Mouse (Mus musculus) layer of hippocampus, adult 11-12 months (tissue): ENCODE results near the gene Zmynd15.
A peak's percentile ranks its signal among the peaks of the same experiment; 100 is the strongest.
"Not testable (repeated sequence)": the region's sequence is repeated elsewhere in the genome, so short reads cannot be mapped to it uniquely, and the experiment has no call there.

Source experiments
- DNase-seq: peaks from one replicate; pipeline ENCODE4 v3.0.0; 2022; ENCODE audit warnings: low spot score

The Zmynd15 gene

DNA sequence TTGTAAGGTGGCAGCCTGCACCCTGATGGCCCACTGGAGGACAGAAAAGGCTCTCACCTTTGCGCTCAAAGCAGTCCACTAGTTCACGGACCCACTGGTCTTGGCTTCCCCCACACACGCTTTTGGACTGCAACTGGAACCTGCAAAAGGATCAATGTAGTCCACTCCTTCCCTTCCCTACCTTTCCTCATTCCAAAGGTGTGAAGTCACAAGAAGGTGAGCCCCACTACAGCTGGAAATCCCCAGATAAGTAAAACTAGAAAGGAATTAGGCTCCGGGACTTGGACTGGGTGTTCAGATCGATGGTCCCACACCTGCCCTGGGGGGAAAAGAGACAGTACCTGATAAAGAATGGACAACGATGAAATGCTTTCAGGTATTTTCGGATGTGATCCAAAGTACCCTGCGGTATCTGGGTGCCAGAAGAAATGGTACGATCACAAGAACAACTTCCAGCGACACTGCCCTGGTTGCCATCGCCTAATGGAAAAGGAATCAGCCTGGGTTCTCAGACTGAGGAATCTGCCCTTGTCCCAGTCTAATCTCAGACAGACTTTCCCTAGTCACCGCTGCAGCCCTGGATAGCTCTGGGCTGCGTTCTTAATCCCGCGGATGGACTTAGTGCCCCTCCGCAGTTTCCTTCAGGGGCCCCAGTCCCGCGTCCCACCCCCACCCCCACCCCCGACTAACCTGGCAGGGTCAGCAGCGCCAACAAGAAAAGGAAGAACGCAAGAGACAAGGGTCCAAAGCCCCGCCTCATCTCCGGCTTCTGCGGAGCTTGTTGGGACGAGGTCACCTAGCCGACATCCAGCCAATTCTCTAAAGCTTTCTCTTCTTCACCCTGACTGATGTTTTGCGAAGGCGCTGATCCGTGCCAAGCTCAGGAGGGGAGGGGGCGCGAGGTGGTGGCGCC is at the start of gene Zmynd15:
Zmynd15 (plus strand) TSS at position 746 of the 913 bp plus-strand sequence.
- no peak for DNase-seq

DNA sequence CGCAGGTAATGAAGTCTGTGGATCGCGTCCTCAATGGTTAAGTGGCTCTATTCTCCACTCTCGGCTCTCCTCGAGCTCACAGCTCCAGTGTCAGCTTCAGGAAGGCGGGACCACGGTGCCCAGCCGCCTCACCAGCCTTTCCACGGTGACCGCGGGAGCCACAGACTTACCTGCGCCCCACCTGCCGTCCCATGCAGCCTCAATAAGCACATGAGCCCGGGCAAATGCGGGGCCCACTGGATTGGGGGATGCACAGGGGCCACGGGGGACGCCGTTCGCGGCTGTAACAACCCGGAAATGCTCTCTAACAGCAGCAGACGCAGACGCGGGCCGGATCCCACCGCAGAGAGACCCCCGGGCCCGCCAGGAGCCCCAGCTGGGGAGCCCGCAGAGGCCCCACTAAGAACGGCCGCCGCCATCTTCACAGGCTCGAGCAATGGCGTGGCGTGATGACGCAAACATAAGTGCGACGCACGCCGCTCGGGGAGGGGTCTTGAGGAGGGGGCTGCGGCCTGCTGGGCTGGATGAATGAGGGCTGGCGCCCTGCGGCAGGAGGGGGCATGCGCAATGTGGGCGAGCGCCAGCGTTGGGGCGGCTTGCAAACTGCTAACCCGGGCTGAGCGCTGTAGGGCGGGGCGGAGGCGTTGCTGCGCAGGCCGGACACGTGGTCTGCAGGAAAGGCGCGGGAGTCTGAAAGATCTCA is 49.5 kb upstream of the Zmynd15 start, which contains the start of gene Pelp1:
Pelp1 (minus strand) TSS at position 438 of the 703 bp plus-strand sequence.
- DNase-seq, result peak; percentile 86

DNA sequence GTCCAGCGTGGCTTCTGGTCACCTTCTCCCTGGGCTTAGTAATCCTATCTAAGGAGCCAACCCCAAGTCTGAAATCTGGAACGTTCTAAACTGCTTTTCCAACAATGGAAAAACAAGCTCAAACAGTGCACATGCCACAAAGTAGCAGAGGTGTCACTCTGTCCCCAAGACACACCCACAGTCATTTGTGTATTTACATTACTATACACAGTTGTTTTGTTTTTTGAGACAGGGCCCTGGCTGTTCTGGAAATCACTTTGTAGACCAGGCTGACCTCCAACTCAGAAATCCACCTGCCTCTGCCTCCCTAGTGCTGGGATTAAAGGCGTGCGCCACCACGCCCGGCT is 49.0 kb upstream of the Zmynd15 start:
- DNase-seq, result no peak

DNA sequence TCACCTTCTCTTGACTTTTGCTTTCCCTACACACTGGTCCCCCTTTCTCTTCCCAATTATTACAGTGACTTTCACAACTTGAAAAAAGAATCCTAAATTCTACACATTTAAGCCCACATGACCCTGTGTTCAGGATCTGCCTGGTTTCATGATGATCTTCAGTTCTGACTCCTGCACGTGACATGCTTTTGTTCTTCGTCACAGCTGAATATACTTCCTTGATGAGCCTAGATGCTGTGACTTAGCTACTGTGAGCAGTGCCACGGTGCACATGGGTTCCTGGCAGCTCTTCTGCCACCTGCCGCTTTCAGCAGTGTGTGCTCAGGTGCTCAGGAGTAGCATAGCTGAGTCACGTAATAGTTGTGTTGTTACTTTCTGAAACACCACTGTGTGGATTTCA is 46.6 kb upstream of the Zmynd15 start:
- no peak for DNase-seq

DNA sequence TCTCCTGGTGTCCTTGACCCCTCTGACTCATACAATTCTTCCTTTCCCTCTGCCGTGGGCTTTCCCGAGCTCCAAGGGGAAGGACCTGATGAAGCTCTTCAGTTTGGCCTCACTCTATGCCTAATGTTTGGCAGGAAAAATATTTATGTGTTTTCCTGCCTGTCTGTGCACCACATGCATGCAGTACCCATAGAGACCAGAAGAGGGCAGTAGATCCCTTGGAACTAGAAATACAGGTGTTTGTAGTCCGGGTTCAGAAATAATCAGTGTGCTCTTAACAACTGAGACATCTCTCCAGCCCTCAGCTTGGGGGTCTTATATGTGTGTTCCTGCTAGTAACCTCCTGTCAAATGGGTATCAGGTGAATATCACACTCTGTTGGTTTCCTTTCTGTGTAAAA is 45.3 kb upstream of the Zmynd15 start:
- peak; percentile 85 for DNase-seq

DNA sequence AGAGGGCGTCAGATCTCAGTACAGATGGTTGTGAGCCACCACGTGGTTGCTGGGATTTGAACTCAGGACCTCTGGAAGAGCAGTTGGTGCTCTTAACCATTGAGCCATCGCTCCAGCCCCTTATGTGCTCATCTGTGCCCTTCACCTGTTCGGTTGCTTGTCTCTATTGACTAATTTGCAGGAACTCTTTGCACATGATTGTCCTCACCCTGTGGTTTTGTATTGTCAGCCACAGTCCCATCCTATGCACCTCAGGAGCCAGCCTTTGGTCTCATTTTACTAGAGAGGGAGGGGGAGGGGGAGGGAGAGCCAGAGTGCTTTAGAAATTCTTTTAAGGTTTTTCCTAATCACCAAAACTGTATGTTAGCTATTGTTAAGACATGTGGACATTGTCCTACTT is 41.0 kb upstream of the Zmynd15 start:
- DNase-seq, result no peak

DNA sequence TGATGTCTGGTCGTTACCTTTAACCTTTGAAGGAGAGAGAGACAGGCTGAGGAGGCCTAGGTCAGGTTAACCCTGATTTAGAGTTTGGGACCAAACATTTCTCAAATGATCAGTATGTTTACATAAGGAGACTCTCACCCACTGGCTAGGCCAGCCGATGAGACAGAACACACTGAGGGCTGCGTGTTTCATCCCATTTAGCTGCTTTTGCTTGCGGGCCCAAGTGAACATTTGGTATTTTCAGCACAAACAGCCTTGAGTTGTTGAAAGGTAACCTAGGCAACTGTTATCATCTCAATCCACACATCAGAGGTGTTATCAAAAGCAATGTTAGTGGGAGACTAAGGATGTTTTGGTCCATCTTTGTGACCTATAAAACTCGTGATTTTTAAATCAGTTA is 39.7 kb upstream of the Zmynd15 start:
- no peak for DNase-seq

DNA sequence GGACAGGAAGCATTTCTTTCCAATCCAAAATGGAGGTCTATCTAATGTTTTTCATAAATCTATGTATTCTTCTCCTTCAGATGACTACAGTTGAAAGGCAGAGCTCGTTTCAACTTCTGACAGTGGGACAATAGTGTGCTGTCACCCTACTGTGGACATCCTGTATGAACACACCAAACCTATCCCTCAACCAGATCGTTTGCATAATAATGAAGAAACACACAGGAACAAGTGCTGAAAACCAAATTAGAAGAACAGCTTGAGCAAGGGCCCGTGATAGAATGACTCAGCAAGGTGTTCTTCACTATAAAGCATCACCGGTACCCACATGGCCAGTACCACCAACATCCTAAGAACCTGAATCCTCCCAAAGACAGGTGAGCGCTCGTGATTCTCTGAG is 32.6 kb upstream of the Zmynd15 start:
- DNase-seq, result not testable (repeated sequence)

DNA sequence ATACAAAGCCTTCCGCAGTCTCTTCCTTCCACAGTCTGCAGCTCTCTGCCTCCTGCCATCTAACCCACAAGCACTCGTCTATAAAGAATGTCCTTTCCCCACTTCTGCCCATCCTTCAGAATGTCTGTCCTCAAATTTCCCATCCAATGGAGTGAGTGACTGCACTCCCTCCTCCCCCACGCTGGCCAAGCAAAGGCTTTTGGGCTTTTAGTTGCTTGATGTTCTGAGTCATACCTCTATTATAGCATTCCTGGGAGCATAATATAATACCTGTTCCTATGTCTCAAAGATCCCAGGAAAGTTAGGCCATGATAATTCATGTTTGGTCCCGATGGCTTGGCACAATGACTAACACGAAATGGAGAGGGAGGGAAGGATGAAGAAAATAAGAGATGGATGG is 27.7 kb upstream of the Zmynd15 start:
- no peak for DNase-seq

DNA sequence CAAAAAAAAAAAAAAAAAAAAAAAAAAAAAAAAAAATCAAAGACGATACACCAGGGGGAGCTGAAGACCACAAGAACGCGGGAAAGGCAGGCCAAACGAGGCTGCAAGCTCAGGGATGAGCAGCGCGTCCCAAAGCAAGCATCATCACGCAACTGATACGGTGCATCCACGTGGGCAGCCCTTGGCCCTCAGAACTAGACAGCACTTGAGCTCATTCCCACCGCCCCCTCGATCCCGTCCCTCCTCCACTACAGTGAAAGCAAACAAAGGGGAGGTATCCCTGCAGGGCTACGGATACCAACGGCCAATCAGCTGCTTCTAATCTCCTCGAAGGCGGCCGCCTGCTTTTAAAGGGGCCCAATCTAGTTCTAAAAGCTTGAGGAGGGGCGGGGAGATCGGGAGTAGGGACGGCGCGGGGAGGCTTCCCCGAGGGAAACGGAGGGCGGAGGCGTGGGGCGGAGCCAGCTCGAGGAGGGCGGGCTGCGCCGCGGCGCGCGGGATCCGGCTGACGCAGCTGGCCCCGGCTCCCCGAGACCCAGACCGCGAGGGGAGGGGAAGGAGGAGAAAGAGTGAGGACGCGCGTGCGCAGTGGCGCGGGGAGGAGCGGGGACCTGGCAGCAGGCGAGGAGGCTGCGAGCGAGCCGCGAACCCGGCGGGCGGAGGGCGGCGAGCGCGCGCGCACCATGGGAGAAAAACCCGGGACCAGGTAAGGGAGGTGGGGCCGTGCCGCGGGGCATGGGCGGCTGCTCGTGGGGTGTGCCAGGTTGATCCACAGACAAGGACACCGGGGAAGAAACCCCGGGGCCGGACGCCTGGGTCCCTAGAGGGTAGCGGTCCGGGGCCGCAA is 27.0 kb upstream of the Zmynd15 start, which contains the start of gene Arrb2:
Arrb2 (plus strand) TSS at position 588 of the 847 bp plus-strand sequence.
- DNase-seq, result peak; percentile 97

DNA sequence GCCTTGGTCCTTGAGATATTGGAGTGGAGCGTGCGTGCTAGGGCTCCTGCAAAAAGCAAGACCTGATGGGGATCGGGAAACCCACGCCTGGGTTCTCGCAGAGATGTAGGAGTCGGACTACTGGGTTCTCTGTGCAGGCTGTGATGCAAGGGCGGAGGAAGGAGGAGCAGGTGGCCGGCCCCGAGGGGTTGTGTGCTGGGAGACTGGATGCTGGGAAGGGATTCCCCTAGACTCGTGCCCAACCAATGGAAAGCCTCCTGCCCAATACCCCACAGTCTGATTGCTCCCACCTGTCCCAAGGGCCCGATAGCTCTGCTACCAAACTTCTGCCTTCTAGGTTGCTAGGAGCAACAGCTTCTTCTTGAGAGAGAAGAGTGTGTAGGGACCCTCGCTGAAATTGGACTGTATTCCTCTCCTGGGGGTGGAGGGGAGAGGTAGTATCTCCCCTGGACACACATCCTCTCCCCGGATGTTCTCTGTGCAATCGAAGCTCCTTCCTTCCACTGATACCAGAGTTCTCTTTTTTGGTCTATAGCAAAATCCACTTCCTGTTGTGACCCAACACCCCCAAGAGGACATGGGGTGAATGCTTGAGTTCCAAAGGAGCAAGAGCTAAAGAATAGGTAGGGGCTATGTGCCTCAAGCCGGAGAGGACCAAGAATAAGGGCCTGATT is 26.2 kb upstream of the Zmynd15 start:
- DNase-seq, result peak; percentile 71

DNA sequence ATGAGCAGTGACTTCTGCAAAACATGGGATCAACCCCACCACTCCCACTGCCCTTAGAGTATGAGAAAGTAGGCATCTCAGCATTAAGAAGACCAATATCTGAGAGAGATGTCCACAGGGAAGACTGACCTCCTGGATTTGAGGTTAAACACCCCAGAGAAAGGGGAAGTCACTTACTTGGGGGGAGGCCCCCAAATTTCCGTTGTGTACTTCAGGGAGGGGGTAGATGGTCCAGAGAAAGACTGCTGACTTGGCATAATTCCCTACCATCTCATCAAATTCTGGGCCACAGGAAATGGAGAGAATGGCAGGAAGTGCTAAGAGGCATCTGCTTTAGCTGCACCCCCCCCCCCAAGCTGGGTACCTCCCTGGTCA is 25.7 kb upstream of the Zmynd15 start:
- DNase-seq, result no peak

DNA sequence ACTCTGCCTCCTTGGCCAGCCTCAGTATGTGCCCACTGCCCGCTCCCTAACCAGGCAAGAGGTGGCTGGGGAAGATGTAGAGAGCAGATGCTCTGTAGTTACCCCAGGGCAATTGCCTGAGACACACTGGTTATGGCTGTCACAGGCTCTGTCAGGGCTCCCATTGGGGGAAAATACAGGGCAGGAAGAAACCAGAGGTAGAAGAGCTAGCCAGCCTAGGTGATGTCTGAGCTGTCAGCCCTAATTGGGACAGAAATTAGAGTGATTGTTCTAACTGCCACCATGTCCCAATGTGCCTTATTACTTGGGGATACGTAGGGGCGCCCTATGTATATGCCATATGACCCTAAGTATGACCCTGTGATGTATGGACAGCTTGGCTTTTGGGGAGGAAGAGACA is 25.3 kb upstream of the Zmynd15 start:
- no peak for DNase-seq

DNA sequence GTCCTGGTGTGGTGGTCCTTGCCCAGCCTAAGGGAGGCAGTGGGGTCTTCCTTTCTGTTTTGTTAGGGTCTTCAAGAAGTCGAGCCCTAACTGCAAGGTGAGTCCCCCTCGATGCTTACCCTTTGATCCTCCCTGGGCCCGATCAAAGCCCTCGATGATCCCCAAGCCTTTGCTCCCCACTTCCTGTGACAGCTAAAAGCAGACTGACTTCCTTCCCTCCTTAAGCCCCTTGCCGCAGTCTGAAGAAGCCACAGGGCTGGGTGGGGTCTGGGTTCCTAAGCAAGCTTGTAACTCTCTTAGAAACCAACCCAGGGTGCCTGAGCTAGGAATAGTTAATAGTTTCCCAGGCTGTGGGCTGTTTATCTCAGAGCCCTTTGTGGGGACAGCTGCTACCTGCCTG is 23.8 kb upstream of the Zmynd15 start:
- no peak for DNase-seq

DNA sequence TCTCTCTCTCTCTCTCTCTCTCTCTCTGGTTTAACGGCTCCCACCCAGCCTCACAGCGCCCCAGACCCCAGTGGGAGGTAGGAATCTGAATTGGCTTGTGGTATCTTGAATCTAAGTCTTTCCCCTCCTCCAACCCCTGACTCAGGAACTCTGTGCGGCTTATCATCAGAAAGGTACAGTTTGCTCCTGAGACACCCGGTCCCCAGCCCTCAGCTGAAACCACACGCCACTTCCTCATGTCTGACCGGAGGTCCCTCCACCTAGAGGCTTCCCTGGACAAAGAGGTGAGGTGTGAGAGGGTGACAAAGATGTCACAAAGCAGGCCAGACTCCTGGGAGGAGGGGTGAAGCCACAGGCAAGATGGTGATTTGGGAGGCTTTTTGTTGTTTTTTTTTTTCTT is 21.8 kb upstream of the Zmynd15 start:
- DNase-seq, result no peak

DNA sequence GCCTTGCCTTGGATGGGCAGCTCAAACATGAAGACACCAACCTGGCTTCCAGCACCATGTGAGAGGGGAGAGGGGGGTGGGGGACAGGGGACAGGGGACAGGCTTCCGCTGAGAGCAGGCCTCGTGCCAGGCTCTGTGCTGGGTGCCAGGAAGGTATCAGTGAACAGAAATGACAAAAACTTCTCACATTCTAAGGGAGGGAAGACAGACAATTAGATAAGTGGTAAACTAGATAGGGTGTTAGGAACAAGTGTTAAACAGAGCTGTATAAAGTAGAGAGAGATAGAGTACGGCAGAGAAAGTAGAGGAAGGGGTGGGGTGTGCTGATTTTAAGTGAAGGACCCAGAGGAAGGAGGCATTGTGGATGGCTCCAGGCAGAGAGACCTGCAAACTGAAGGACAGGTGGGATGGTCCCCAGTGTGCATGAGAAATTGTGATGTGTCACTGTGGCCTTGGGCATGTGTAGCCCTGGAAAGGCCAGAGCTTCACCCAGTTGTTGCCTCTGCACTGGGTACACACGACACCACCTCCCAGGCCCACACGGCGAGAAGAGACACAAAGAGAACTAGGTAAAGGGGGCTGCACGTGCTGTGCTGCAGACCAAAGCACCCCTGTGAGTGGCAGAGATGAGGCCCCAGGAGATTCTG is 20.4 kb upstream of the Zmynd15 start:
- no peak for DNase-seq

DNA sequence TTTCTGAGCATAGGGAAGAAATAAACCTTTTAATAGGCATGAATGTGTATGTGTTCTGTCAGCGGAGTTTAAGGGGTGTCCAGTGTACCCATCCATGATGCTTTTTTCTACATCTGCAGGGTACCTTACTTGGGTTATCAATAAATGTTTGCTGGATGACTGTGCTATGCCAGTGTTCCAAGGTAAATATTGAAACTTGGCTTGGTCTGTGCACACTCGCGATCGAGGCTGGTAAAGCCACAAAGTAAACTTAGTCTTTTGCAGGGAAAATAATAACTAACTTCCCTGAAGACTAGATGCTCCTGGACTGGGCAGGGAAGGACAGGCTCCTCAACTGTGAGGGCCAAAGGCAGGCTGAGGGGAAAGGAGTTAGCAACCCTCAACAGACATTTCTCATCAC is 18.6 kb upstream of the Zmynd15 start:
- DNase-seq, result no peak

DNA sequence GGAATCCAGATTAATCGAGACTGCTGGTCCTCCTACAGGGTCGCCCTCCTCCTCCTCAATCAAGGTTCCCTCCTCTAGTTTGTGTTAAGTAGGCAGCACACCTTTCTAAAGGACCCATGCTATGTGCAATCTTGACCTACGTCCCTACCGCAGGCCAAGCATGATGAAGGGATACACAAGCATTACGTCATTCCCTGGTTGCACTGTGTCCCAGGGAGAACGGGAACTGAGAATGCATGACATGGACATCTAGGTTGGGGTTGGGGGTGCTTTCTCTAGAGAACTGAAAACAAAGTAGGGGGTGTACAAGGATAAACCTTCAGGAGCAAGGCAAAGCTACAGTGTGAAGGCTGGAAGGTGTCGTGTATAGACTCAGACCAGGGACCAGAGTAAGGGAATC is 17.4 kb upstream of the Zmynd15 start:
- no peak for DNase-seq

DNA sequence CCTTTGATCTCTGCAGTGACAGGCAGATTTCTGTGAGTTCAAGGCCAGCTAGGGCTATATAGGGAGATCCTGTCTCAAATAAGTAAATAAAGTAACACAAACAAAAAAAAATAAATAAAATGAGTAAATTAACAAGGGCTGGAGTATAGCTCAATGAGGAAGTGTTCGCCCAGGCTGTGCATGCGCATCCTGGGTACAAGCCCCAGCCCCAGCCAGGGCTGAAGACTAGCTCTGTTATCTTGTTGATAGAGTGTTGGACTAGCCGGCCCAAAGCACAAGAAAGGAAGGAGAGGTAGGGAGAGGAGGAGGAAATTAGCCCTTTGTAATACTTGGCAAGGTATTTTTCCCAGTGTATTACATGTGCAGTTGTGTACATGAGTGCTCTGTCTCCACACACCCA is 15.3 kb upstream of the Zmynd15 start:
- no peak for DNase-seq

DNA sequence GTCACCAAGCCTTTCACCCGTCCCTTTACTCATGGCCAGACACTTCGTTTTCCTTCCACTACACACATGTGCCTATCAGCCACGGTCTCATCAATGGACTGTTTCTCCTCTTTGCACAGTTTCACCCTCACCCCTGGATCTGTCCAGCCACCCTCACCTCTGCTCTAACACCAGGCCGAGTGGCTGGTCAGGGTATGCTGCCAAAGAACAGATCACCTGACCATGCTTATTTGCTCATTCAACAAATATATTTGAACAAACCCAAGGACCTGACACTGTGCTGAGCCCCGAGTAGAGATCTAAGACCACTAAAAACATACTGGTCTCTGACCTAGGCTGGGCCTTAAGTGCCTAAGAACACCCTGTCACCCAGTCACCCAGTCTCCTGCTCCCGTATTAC is 14.6 kb upstream of the Zmynd15 start:
- DNase-seq, result no peak

DNA sequence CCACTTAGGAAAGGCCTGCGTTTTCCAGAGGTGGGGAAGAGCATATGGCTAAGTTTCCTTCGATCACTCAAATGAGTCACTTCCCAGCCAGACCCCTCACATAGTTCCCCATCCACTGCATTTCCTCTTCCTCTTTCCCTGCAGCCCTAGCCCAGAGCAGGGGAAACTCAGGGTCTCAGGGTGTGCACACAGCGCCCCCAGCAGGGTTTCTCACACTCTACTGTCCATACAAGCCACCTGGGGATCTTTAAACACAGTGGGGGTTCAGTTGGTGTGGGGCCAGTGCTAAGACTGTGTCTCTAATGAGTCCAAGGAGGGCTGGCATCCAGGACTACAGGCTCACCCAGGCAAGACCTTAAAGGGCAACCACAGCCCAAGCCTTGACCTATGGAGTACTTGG is 12.5 kb upstream of the Zmynd15 start:
- peak; percentile 43 for DNase-seq
